Mouse (Mus musculus): ENCODE measurements around the gene Kdm4b.

The Kdm4b gene

DNA sequence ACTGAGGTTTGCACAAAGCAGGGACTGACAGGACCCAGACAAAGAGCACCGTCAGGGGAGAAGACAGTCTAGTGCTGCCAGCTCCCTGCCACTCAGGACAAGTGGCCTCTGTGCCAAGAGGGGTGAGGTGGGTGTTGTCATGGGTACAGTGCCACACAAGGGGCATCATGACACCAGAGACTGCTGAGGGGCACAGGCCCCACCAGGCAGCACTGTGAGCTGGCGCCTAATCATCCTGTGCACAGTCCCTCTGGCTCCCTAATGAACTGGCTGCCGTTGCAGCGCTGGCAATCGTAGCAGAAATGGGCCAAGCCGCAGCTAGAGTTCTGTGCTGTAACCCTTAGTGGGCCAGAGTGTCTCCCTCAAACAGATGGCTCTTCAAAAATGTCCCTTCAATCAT, 54.4 kb downstream of the Kdm4b start:
- no peak for DNase-seq (ENCODE audit: extremely low read depth, insufficient read length, low spot score)

DNA sequence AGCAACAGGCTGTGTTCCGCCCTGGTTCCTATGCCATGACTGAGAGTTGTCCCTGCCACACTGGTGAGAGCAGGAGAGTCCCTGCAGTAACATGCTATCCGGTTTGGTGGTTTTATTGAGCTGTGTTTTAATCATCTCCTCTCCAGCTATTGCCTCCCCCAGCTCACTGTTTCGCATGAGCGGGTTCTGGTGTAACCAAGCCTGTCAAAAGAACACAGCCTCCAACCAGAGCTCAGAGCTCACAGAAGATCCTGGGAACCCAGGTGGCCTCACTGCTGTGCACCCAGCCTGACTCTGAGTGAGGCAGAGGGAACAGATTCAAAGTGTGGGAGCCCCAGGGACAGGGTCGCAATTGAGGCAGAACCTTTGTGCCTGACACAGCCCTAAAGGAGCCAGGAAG, 55.3 kb downstream of the Kdm4b start:
- no peak for DNase-seq (ENCODE audit: extremely low read depth, insufficient read length, low spot score)

DNA sequence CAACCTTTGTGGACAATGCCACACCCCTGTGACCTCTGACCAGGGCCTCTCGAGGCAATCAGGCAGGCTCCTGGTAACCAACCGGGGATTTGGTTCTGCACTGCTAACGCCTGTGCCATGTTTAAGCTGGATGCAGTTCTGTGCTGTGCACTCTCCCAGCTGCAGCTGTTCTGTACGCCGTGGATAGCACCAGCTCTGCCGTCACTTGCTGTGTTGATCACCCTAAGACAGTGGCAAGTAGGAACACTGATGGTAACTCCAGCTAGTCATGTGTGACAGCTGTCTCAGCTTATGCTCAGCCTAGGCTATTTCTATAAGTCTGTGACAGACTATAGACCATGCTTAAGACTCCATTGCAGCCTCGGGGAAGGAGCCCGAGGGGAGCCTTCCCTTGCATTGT, 57.1 kb downstream of the Kdm4b start:
- DNase-seq (ENCODE audit: extremely low read depth, insufficient read length, low spot score): no peak

DNA sequence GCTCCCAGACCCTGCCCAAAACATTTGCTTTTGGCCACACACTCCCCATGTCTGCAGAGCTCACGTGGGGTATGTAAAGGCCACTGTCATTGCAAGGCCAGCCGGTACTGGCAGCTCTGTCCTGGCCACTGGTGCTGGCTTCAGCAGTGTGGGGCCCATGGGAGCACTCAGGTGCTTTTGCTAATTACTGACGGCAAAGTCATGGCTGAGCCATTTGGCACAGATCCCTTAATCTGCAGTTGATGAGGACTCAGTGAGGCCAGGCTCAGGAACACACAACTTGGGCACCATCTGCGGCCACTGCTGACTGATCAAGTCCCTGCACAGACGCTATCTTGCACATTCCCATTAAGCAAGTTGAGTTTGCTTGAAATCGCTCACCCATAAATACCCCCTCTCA, 59.0 kb downstream of the Kdm4b start:
- no peak for DNase-seq (ENCODE audit: extremely low read depth, insufficient read length, low spot score)

DNA sequence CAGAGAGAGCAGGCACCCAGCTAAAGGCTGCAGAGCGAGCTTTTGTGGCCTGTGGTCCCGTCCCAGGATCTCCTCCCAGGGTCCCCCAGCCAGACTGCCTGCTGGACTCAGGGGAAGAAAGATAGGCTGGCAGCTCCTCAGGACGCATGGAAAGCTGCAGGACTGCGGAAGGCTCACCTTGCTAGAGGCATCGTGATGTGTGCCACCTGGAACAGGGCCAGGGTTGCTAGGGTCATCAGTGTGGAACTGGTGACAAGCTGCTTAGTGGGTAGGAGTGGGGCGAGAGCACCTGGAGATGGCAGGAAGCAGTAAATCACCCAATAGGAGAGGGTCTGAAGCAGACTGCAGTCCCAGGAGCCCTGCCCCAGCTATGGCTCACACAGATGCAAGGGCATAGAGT, 61.8 kb downstream of the Kdm4b start:
- DNase-seq (ENCODE audit: extremely low read depth, insufficient read length, low spot score): no peak

DNA sequence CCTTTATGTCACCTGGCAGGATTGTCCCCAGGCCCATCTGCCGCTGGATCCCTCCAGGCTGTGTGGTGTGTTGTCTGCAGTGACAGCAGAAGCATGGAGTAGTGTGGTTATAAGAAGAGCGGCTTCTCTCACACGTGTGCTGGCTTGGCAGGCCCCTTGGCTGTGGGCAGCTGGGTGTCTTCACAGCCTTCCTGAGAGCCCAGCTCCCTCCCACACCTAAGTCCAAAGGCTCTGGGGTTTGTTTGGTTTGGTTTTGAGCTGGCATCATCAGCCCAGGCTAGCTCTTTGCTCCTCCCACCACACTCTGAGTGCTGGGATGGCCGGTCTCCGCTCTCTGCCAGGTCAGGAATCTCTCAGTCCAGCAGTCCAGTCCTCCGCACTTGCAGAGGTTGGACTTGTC, 67.4 kb downstream of the Kdm4b start:
- no peak for DNase-seq (ENCODE audit: extremely low read depth, insufficient read length, low spot score)

DNA sequence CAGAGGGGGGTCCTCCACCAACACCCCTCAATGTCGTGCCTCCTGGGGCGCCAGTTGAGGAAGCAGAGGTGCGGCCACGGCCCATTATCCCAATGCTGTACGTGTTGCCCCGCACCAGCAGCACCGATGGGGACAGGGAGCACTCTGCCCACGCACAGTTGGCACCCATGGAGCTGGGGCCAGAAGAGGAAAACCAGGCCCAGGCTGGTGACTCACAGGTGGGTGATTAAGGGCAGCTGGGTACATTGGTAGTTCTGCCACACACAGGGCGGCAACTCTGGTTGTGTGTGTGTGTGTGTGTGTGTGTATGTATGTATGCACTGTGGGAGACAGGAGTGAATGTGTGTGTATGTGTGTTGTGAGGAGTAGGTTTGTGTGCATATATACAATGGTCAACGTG, 68.0 kb downstream of the Kdm4b start:
- DNase-seq (ENCODE audit: extremely low read depth, insufficient read length, low spot score): peak; percentile 49

DNA sequence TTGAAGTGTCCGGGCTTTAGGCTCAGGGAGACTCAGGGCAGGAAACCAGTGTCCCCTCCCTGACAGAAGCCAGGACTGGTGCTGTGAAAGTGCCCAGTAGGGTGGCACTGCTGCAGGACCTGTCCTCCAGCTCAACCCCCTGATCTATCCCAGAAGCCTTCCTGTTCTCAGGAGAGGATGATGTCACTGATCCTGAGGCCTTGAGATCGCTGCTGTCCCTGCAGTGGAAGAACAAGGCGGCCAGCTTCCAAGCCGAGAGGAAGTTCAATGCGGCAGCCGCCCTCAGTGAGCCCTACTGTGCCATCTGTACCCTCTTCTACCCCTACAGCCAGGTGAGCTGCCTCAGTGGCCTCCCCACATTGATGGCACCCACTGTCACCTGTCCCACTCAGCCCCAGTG, 70.2 kb downstream of the Kdm4b start:
- no peak for DNase-seq (ENCODE audit: extremely low read depth, insufficient read length, low spot score)

DNA sequence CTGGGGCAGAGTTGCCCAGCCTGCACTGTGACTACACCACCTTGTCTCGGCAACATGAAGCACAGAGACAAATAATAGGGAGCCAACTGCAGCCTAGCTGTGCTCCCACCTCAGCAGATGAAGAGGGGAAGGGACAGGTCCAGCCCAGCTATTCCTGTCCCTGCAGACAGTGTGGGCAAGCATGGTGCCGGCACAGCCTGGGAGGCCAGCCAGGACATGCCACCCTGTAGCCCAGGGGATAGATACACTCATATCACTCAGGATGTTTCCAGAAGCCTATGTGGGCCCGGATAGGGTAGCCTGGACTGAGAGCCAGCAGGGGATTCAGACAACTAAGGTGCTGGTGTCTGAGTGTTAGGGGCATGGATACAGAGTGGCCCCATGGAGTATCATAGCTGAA, 74.4 kb downstream of the Kdm4b start:
- no peak for DNase-seq (ENCODE audit: extremely low read depth, insufficient read length, low spot score)

DNA sequence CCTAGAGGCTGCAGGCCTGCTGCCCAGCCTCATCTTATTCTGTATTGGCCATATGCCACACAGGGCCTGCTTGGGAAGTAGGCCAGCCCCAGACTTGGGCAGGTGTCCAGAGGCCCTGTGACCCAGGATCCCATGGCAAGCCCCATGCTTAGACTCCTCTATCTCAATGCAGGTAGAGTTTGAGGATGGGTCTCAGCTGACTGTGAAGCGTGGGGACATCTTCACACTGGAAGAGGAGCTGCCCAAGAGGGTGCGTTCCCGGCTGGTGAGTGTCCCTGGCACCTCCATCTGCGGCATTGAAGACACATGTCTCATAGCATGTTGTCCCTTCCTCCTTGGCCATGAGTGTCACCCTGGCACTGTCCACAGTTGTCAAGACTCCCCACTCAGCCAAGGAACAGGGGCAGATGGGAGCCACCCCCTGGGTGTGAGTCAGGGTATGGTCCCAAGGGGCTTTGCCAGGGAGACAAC, 75.2 kb downstream of the Kdm4b start:
- no peak for DNase-seq (ENCODE audit: extremely low read depth, insufficient read length, low spot score)

DNA sequence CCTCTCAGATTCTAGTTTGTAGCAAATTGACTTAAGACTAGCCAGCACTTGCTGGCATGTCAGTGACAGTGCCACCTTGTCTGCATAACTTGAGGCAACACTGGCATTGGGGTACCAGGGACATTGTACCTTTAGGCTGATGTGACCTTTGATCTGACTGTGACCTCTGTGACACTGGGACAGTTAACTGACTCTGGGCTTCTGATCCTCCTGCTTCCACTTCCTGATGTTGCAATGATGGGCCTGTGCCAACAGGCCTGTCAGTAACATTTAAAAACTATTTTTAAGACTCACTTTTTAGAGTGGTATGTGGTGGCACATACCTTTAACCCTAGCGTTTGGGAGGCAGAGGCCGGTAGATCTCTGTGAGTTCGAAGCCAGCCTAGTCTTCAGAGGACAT, 79.5 kb downstream of the Kdm4b start:
- no peak for DNase-seq (ENCODE audit: extremely low read depth, insufficient read length, low spot score)

DNA sequence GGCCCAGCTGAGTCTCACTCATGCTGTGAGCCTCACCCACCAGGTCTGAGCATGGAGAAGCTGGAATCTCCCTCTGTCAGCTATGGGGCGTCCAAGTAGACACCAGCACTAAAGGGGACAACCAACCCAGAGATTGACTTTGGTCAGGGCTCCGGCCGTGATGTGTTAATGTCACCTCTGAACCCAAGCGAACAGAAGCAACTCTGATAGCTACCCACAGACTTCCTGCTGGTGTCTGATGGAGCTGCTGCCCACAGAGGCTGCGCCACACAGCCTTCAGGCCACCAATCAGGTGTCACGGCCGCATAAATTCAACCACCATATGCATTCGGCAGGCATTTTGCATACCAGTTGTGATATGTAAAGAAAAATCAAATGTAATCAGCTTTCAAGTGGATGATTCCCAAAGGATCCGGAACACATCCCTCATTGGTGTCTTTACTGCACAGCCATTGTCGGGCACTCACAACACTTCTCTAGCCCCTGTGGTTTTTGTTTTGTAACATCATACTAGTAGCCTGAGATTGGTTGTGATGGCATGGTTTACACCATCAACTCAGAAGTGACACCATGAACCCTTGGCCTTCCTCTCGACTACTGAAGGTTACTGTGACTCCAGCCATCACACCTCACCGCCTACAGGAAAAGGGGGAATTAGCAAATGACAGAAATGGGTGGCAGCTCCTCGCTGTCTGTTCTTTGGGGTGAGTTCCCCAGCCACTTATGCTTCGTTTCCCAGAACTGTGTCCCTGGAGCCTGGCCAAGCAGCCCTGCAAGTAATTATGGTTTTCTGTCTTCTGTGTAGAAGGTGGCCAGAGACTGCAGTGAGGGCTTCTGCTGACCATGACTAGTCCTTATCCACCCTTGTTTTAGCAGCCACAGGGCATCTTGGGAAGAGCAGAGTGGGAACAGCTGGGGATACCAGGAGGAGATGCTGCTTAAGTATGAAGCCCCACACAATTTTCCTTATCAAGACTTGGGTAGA, 80.3 kb downstream of the Kdm4b start:
- DNase-seq (ENCODE audit: extremely low read depth, insufficient read length, low spot score): no peak

DNA sequence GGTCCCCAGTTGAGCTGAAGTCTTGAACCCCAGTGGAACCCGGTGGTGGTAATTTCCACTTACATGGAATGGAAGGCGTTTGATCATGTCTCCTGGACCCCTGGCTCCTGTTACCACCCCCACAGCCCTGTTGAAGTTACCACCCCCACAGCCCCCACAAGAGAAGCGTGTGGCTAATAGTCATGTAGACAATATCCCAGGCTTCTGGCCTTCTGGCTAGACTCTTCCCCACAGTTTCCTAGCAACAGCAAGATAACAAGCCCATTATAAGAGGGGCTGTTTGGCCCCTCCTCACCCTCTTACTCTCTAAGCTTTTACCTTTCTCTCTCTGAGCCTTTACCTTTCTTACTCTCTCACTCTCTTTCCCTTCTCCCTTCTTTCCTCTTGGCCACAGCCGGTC, 81.0 kb downstream of the Kdm4b start:
- no peak for DNase-seq (ENCODE audit: extremely low read depth, insufficient read length, low spot score)

DNA sequence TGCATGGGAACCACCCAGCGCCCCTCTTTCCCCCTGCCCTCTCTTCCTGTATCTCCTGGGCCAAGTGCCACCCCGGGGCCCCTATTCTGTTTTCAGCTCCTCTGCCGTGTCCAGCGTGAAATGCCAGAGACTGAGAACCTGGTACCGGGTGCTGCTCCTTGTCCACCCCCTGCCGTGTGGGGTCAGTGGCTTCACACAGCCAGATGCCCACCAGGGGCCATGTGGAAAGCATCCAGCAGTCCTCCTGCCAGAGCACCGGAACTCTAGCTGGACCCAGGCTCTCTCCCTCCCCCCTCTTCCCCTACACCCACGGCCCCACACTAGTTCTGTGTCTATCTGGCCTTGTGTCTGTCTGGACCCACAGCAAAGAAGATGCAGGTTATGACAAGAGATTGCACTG, 81.5 kb downstream of the Kdm4b start:
- no peak for DNase-seq (ENCODE audit: extremely low read depth, insufficient read length, low spot score)

DNA sequence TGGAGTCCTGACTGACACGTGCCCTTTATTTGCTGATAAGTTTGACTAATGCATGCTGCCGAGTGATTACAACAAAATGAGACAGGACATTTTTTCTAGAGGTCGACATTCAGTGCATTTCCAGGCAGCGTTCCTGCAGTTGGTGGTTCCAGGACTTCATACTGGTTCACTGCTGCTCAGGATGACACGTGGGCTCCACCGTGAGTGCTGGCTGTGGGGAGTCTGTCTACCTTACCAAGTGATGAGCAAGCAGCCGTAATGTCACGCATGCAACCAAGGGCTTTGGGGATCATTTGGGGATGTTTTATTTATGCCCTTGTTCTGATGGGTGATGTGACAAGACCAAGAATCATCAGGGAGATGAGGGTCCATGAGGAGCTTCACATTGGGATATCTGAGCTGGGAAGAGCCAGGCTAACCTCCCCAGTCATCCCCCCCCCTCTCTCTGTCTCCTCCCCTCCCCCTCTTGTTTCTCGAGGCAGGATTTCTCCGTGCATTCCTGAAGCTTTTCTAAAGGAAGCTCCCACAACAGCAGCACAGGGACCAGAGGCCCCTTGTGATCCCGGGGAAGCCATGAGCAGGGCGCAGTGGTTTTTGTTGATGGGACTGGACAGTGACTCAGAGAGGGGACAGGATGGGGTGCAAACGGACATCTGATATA, 83.2 kb downstream of the Kdm4b start:
- no peak for DNase-seq (ENCODE audit: extremely low read depth, insufficient read length, low spot score)

DNA sequence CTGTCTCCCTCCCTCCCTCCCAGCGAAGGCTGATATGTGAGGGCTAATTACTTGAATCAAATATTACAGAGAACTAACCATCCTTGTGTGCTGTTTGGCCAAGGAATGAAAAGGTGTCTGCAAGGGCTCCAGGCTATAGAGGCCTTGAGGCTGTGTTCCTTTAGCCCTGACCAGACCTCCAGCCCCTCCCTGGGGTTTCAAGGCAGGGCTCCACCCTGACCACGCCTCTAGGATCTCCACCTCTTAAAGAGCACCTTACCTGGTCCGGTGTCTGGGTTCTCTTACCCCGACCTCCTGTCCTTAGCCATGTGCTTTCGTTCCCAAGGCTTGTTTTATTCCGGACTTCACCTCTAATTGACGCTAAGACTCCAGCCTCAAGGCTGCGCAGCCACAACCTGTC, 83.9 kb downstream of the Kdm4b start:
- no peak for DNase-seq (ENCODE audit: extremely low read depth, insufficient read length, low spot score)

DNA sequence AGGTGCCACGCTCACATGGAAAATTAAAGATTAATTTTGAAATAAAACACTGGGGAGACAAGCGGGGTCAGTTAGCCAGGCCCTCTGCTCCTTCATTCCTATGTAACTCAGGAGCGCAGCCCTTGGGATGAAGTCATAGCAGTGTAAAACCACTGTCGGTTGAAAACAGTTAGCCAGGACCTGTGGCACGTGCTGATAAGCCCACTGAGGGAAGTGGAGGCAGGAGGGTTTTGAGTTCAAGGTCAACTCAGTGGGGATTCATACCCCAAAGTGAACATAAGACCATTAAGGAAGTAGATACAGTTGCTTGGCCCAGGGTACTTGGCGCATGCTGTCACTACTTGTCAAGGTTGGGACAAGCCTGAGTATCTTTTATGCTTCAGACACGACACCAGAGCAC, 85.6 kb downstream of the Kdm4b start:
- no peak for DNase-seq (ENCODE audit: extremely low read depth, insufficient read length, low spot score)

DNA sequence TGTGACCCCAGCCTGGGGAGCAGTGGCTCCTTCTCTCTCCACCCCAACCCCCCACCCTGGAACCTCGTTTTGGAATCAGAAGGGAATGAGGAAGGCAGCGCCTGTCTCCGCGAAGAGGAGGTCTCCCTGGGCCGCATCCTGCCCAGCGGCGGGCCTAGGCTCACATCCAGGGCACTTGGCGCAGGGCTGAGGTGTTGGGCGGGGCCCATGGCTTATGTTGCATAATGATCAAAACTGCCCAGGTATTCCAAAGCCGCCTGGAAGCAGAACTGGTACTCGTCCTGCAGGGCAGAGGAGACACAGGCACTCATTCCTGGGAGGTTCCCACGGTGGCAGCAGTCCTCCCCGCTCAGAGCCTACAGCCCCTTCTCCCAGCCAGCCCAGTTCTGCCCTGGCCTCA, 87.3 kb downstream of the Kdm4b start:
- no peak for DNase-seq (ENCODE audit: extremely low read depth, insufficient read length, low spot score)

DNA sequence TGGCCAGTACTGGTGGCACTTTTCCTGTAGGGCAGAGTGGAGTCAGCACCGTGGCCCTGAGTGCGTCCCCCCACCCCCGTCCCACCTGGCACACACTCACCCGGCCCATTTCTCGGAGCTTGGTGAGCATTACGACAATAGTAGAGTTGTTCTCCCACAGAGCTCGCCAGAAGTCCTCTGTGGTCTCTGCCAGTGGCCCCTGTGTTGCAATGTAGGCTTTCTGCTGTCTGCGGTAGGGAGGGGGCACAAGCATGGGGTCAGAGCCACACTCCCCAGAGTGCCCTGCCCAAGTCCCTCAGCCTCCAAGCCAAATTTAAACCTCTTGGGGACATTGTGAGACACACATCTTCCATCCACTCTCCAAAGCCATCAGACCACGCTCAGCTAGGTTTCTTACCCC, 88.9 kb downstream of the Kdm4b start:
- DNase-seq (ENCODE audit: extremely low read depth, insufficient read length, low spot score): no peak

DNA sequence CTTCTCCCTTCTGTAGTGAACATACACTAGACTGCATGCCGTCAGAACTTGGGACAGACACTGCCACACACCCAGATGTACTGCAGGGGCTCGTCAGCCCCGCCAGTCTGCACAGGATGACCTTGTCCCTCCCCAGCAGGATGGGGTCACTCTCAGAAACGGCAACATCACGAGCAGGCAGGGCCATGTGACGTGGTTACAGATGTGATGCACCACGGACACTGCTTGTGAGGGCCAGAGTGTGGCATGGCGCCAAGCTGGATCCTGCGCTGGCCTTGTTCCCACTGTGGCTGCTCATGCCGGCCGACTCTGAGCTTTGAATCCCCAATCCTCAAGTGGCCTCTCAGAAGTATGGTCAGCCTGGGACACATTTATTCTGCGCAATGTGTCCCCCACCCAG, 92.4 kb downstream of the Kdm4b start:
- no peak for DNase-seq (ENCODE audit: extremely low read depth, insufficient read length, low spot score)

DNA sequence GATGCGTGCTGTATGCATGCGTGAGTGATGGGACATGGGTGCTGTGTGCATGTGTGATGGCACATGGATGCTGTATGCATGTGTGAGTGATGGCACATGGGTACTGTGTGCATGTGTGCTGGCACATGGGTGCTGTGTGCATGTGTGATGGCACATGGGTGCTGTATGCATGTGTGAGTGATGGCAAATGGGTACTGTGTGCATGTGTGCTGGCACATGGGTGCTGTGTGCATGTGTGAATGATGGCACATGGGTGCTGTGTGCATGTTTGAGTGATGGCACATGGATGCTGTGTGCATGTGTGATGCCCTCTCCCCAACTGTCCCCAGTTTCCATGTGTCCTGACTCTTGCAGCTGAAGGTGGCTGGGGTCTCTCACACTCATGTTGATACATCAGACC, 94.2 kb downstream of the Kdm4b start:
- no peak for DNase-seq (ENCODE audit: extremely low read depth, insufficient read length, low spot score)
